Mouse (Mus musculus): ENCODE measurements around the gene Lyrm7. TPM values are rescaled to one million over a fixed set of nuclear protein-coding genes. Genes with fewer than 3 reads are reported as not detected.

Lyrm7 gene
- 4.5 to 9.2 TPM (median 7.7 TPM) in 4 replicates for total RNA-seq (2023)

GRCm38 (mm10) chr11:54860256-54861038, at the start of gene Lyrm7:
Gene Lyrm7, minus strand, starts transcription at chr11:54860916.

GRCm38 (mm10) chr11:54902333-54903323, 41.9 kb upstream of the Lyrm7 start, which contains the start of gene Gpx3:
Gene Gpx3, plus strand, starts transcription at chr11:54902453.

GRCm38 (mm10) chr11:54866119-54867048, 5.7 kb upstream of the Lyrm7 start, which contains the start of gene Hint1:
Gene Hint1, plus strand, starts transcription at chr11:54866383.

GRCm38 (mm10) chr11:54787488-54788474, 72.9 kb downstream of the Lyrm7 start, which contains the start of gene Cdc42se2:
Gene Cdc42se2, minus strand, starts transcription at chr11:54787675.

Other genes with a start within 250 kb of the Lyrm7 start
- gene Cdc42se2, start 73.2 kb downstream of the Lyrm7 start, total RNA-seq (2023): 128 to 132 TPM (median 131 TPM) in 4 replicates
- gene Hint1, start 5.5 kb upstream of the Lyrm7 start, total RNA-seq (2023): 114 to 138 TPM (median 116 TPM) in 4 replicates
- not detected in 4 replicates for gene Gpx3, start 41.5 kb upstream of the Lyrm7 start, total RNA-seq (2023)
- gene Tnip1, start 102.0 kb upstream of the Lyrm7 start, total RNA-seq (2023): 100 to 112 TPM (median 111 TPM) in 4 replicates
- 243 to 257 TPM (median 248 TPM) in 4 replicates for gene Anxa6, start 172.5 kb upstream of the Lyrm7 start, total RNA-seq (2023)
- gene Ccdc69, start 217.2 kb upstream of the Lyrm7 start, total RNA-seq (2023): 36.5 to 42.5 TPM (median 40.9 TPM) in 4 replicates
- gene Gm2a, start 237.2 kb upstream of the Lyrm7 start, total RNA-seq (2023): 122 to 128 TPM (median 125 TPM) in 4 replicates